ENCODE assay signal across 16 mouse cellular contexts in the genomic region with DNA sequence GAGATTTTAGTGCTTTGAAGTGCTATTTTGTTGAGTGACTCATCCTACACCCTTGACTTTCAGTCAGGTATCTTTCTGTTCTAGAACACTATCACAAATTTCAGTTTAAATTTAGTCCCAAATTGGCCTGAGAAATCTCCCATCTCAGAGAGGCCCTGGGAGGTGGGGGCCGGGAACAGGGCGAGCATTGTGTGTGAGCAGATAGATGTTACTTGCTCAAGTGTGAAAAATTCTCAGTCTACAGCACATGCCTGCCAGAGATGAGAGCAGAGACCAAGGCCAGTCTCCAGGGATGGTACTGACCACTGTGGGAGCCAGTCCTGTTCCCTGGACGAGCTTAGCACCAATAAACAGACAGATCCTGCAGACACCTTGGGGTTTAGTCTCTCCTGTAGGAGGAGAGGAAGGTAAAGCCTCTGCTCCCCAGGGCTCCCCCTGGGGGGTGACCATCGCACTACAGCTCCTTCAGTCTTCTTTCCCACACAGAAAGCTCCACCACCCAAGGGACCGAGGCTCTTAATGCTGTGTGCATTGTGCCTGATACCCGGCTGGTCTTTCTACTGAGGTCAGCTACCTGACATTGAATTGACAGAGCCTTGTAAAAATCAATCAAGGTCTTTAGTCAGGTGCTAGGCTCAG.
A peak's percentile ranks its signal among the peaks of the same experiment; 100 is the strongest.
DNase-seq lines count a peak whose midpoint lies in the region; TF ChIP-seq lines count a peak whose summit lies in the region.
"Had no signal": no experiment of that assay in that cellular context is flagged by ENCODE, and none has a peak within 500 bp of the region (broad histone marks: within the 10 kb centered on the region; RNA-seq: fewer than 3 reads in every experiment).

No protein-coding gene starts in this region.

- in situ Hi-C loops in CH12.LX (cut with MboI; ENCODE audit: low pct_ligation_motif_present, low pct_unique_long_range_greater_than_20kb, low sequenced_read_pairs) = no loop called here

- peaks cover 89% of the 10 kb centered on the region for H3K27me3 ChIP-seq in CH12.LX (replicated peaks)
- H3K27me3 ChIP-seq: forebrain, embryonic 15.5 days; limb, embryonic 15.5 days; midbrain, embryonic 12.5 days; neural tube, embryonic 13.5 days had no signal

- no peaks in the 10 kb centered on the region for H3K79me2 ChIP-seq in CH12.LX (replicated peaks; ENCODE audit: control insufficient read depth, extremely low read depth, insufficient read depth, poor library complexity, severe bottlenecking)

- no peak; the same call in 1 of the 2 replicates for TF ChIP-seq RAD21 in CH12.LX (IDR thresholded peaks at IDR 0.05; ENCODE audit: low read depth, low read length)

- no peak overlapping the region for H3K4me3 ChIP-seq in left cerebral cortex, adult 2 months
- no peak overlapping the region for H3K4me3 ChIP-seq in CH12.LX (replicated peaks in 1 of 3; ENCODE audit: low read depth in 2 of 3, low read length in 2 of 3, poor library complexity in 1 of 3)
- H3K4me3 ChIP-seq: forebrain, embryonic 15.5 days; limb, embryonic 15.5 days; midbrain, embryonic 12.5 days; neural tube, embryonic 13.5 days had no signal

- no peak overlapping the region for H3K4me2 ChIP-seq in CH12.LX (ENCODE audit: insufficient read depth, low read depth, poor library complexity, severe bottlenecking)
- H3K4me2 ChIP-seq: forebrain, embryonic 15.5 days; limb, embryonic 15.5 days; midbrain, embryonic 12.5 days; neural tube, embryonic 13.5 days had no signal

- intact Hi-C loops in left cerebral cortex, adult 2 months (cut with DNase I) = no loop called here

- H3K9me3 ChIP-seq in CH12.LX (replicated peaks; ENCODE audit: low read length) = peaks cover 3% of the 10 kb centered on the region
- H3K9me3 ChIP-seq: forebrain, embryonic 15.5 days; limb, embryonic 15.5 days; midbrain, embryonic 12.5 days; neural tube, embryonic 13.5 days had no signal

- H3K4me1 ChIP-seq in CH12.LX (ENCODE audit: control insufficient read depth in 1 of 2, insufficient read depth in 2 of 2) = no peaks in the 10 kb centered on the region
- H3K4me1 ChIP-seq: forebrain, embryonic 15.5 days; limb, embryonic 15.5 days; midbrain, embryonic 12.5 days; neural tube, embryonic 13.5 days had no signal

- peak; percentile 33 for TF ChIP-seq CTCF in left cerebral cortex, adult 2 months (IDR thresholded peaks at IDR 0.05)
- peak; percentile 37 to 47; a peak in 2 of 4 replicates for TF ChIP-seq CTCF in CH12.LX (conservative IDR thresholded peaks at IDR 0.05 in 1 of 2, IDR thresholded peaks at IDR 0.05 in 1 of 2; ENCODE audit: low read depth in 2 of 2, low read length in 2 of 2)

- no peak for TF ChIP-seq POLR2A in CH12.LX (IDR thresholded peaks at IDR 0.05; ENCODE audit: low read depth, low read length)

- no peaks in the 10 kb centered on the region for H3K36me3 ChIP-seq in CH12.LX (replicated peaks in 1 of 2; ENCODE audit: control insufficient read depth in 1 of 2, insufficient read depth in 1 of 2, low read length in 1 of 2)
- H3K36me3 ChIP-seq: forebrain, embryonic 15.5 days; limb, embryonic 15.5 days; midbrain, embryonic 12.5 days; neural tube, embryonic 13.5 days had no signal

- dilution Hi-C loops in CH12.LX (cut with MboI; ENCODE audit: extremely low pct_ligation_motif_present, extremely low pct_unique_long_range_greater_than_20kb, low sequenced_read_pairs) = no loop called here

- H3K27ac ChIP-seq in left cerebral cortex, adult 2 months = no peak overlapping the region
- H3K27ac ChIP-seq in CH12.LX (ENCODE audit: insufficient read depth, low read depth) = no peak overlapping the region
- H3K27ac ChIP-seq: forebrain, embryonic 15.5 days; limb, embryonic 15.5 days; midbrain, embryonic 12.5 days; neural tube, embryonic 13.5 days had no signal

- DNase-seq in left cerebral cortex, adult 2 months (ENCODE audit: extremely low spot score in 1 of 2, low spot score in 2 of 2) = no peak
- DNase-seq in left cerebral cortex, adult 9 months (ENCODE audit: low spot score in 2 of 2) = no peak
- DNase-seq in CH12.LX (ENCODE audit: extremely low read depth) = peak; percentile 23
- peak; percentile 11 for DNase-seq in R1 (ENCODE audit: low read depth, low spot score)
- peak; percentile 56 for DNase-seq in testis, postnatal 10 days (ENCODE audit: low spot score)
- DNase-seq in adrenal gland, postnatal 10 days = no peak
- no peak for DNase-seq in cerebellum, adult 9-10 months
- DNase-seq in gastrocnemius, adult 8-10 months (ENCODE audit: low spot score in 2 of 2) = no peak
- DNase-seq: adrenal gland, adult 2 months; heart, adult 11 months; kidney, postnatal 14 days; lung, postnatal 10 days had no signal

- H3K9ac ChIP-seq in CH12.LX (ENCODE audit: insufficient read depth, low read depth) = no peak overlapping the region
- H3K9ac ChIP-seq: forebrain, embryonic 15.5 days; limb, embryonic 15.5 days; midbrain, embryonic 12.5 days; neural tube, embryonic 13.5 days had no signal

- TF ChIP-seq EP300 in CH12.LX (IDR thresholded peaks at IDR 0.05; ENCODE audit: low read length) = no peak

TF ChIP-seq in CH12.LX, 34 proteins besides CTCF, POLR2A, EP300 and RAD21:
- TF ChIP-seq ELF1 (IDR thresholded peaks at IDR 0.05; ENCODE audit: low read depth, low read length) (no peak), SMC3 (IDR thresholded peaks at IDR 0.05; ENCODE audit: low read depth, low read length) (peak; percentile 24; the same call in 1 of the 2 replicates)

Comparison
In these comparisons a context has a peak if more than half of its experiments do, and no peak if none do; other contexts are left out.
1. DNase-seq: peak in CH12.LX (single experiment), R1 (single experiment) and testis, postnatal 10 days (single experiment); none in left cerebral cortex, adult 2 months (0 of 2), left cerebral cortex, adult 9 months (0 of 2), adrenal gland, postnatal 10 days (single experiment), cerebellum, adult 9-10 months (single experiment) and gastrocnemius, adult 8-10 months (0 of 2).